Mouse (Mus musculus) olfactory bulb, adult 2 months (tissue): ENCODE data around the gene Trio.

Experiments
- CTCF ChIP-seq: fragments of 200-500 bp; IDR thresholded peaks from 2 replicates; pipeline ENCODE4 v1.5.1; 2012; ENCODE audit warnings: low read depth, mild to moderate bottlenecking, low read length, moderate library complexity; ENCODE audit not compliant: insufficient read depth
- POLR2A ChIP-seq: fragments of 200-500 bp; IDR thresholded peaks from 2 replicates; pipeline ENCODE4 v1.6.1; 2012; ENCODE audit warnings: mild to moderate bottlenecking, low read depth, low read length, moderate library complexity; ENCODE audit not compliant: insufficient read depth

DNA sequence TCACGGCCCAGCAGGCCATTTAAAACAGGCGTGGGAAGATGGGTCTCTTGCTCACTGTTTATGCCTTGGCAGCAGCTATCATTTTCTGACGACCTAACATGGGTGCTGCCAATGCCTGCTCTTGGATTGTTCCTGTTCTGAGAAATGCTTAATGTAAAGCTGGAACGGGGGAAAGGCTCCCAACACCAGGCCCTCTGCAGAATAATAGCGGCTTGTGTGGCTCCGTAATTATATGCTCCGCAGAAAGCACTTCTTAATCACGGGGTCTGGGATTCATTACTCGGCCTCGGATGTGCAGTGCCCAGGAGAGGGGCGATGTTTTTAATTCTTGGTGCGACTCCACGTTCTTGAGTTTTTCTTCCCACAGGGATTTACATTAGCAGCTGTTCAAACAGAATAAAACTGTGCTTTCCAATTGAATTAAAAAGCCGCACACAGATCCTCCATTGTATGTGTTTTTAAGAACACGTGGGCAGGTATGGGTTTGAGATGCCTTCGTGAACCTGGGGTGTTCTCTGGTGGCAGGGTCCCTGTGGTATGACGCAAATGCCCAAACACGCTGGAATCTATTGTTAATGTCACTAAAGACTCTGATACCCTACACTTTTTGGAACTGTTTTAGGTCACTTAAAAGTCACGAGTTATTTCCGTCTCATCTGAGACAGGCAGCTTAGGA, 228.0 kb downstream of the Trio start:
- TF ChIP-seq POLR2A (no peak), CTCF (no peak)
